Mouse (Mus musculus) intestine, embryonic 15.5 days (tissue): ENCODE measurements around the gene Atrnl1. TPM values are rescaled to one million over a fixed set of nuclear protein-coding genes. Genes with fewer than 3 reads are reported as not detected.
"Not testable (repeated sequence)": the region's sequence is repeated elsewhere in the genome, so short reads cannot be mapped to it uniquely, and the experiment has no call there.

Experiments used
- ATAC-seq: fragments of 200-750 bp; cut with Nextera tagmentation; 2 replicates; pipeline ENCODE4 v1.8.0; 2017; ENCODE audit warnings: moderate TSS enrichment, moderate library complexity
- H3K27ac ChIP-seq: fragments of 300-500 bp; sonication (generic); 2 replicates; pipeline ENCODE4 v1.5.1; 2015; ENCODE audit warnings: mild to moderate bottlenecking, inconsistent platforms
- H3K27me3 ChIP-seq: fragments of 300-500 bp; sonication (generic); replicated peaks from 2 replicates; pipeline ENCODE4 v1.6.1; 2015; ENCODE audit warnings: inconsistent platforms
- H3K36me3 ChIP-seq: fragments of 300-500 bp; sonication (generic); 2 replicates; pipeline ENCODE4 v1.6.1; 2015; ENCODE audit warnings: inconsistent platforms
- H3K4me1 ChIP-seq: fragments of 300-500 bp; sonication (generic); replicated peaks from 2 replicates; pipeline ENCODE4 v1.6.1; 2015; ENCODE audit warnings: inconsistent platforms
- H3K4me2 ChIP-seq: fragments of 300-500 bp; sonication (generic); replicated peaks from 2 replicates; pipeline ENCODE4 v1.6.1; 2015; ENCODE audit warnings: mild to moderate bottlenecking, inconsistent platforms
- H3K4me3 ChIP-seq: fragments of 300-500 bp; sonication (generic); replicated peaks from 2 replicates; pipeline ENCODE4 v1.5.1; 2015; ENCODE audit warnings: inconsistent platforms
- H3K9ac ChIP-seq: fragments of 300-500 bp; sonication (generic); 2 replicates; pipeline ENCODE4 v1.6.1; 2015; ENCODE audit warnings: inconsistent platforms
- H3K9me3 ChIP-seq: fragments of 300-500 bp; sonication (generic); 2 replicates; pipeline ENCODE4 v1.6.1; 2016; ENCODE audit warnings: inconsistent platforms
- WGBS: fragments of 180-500 bp; shearing (Covaris S2); methylation state at CpG from one replicate; pipeline ENCODE4 v1.1.7; 2015; 5-methylcytosine and 5-hydroxymethylcytosine counted together
- polyA plus RNA-seq: library from polyadenylated mRNA; unstranded; fragments of >200 nt; fragmentation: Nextera tagmentation; extraction: Ambion mirVana; gene quantifications from 2 replicates; pipeline ENCODE4 v1.2.1, GENCODE M21; 2015

Gene Atrnl1
- polyA plus RNA-seq, 1 experiment from 2014 or later, result 4.6 TPM

DNA sequence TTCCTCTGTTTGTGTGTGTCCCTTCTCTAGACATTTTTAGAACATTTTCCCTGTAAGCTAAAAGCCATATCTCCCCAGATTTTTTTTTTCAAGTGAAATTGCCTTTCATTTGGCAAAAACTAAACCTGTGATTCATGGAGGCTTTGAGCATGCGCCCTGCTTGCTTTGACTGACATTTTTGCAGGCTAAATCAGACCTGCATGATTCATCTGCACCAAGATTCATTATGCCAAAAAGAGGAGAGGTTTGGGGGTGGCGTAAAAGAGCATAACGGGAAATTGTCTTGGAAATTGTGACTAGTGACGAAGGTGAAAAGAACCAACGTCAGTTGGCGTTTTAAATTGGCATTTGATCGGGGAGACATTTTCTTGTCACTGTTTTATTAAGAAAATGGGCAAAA is 358.9 kb downstream of the Atrnl1 start:
- Histone ChIP-seq H3K9ac (no peak overlapping the region), H3K27ac (no peak overlapping the region)
- WGBS, result 92% methylated on average over 7 of the region's 7 CpGs

GRCm38 (mm10) chr19:57970342-57970895 is 359.6 kb downstream of the Atrnl1 start:
- H3K27me3 ChIP-seq, result no peaks in the 10 kb centered on the region
- H3K4me1 ChIP-seq, result no peaks in the 10 kb centered on the region
- H3K27ac ChIP-seq, result no peak overlapping the region
- H3K9me3 ChIP-seq, result no peaks in the 10 kb centered on the region
- no peak overlapping the region for H3K4me2 ChIP-seq
- no peaks in the 10 kb centered on the region for H3K36me3 ChIP-seq
- ATAC-seq, result no peak
- H3K4me3 ChIP-seq, result no peak overlapping the region
- 79% methylated on average over 13 of the region's 13 CpGs for WGBS
- no peak overlapping the region for H3K9ac ChIP-seq

More for the DNA sequence above, 358.9 kb downstream of the Atrnl1 start:
- Histone ChIP-seq H3K4me1 (no peaks in the 10 kb centered on the region), H3K4me2 (no peak overlapping the region), H3K9me3 (no peaks in the 10 kb centered on the region), H3K36me3 (no peaks in the 10 kb centered on the region), H3K4me3 (no peak overlapping the region), H3K27me3 (no peaks in the 10 kb centered on the region)
- no peak for ATAC-seq

DNA sequence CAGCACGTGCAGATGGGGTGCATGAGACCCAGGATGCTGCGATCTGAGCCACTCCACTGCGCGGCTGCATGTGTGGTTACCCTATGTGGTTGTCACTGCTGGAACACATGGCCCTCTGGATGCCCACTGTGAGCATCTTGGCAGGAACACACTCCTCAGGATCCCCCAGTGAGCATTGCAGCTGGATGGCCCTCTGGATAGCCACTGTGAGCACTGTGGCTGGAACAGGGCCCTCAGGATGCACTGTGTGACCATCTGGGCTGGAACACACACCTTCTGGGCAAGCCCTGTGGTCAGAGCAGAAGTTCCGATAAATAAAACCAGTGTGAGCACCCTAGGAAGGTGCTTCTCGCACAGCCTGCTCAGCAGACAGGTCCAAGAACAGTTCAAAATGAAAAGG is 364.4 kb downstream of the Atrnl1 start:
- H3K4me2 ChIP-seq, result no peak overlapping the region
- ATAC-seq, result no peak
- no peaks in the 10 kb centered on the region for H3K9me3 ChIP-seq
- no peaks in the 10 kb centered on the region for H3K27me3 ChIP-seq
- no peak overlapping the region for H3K4me3 ChIP-seq
- no peaks in the 10 kb centered on the region for H3K36me3 ChIP-seq
- H3K27ac ChIP-seq, result no peak overlapping the region
- 94% methylated on average over 6 of the region's 6 CpGs for WGBS
- H3K4me1 ChIP-seq, result no peaks in the 10 kb centered on the region
- no peak overlapping the region for H3K9ac ChIP-seq

DNA sequence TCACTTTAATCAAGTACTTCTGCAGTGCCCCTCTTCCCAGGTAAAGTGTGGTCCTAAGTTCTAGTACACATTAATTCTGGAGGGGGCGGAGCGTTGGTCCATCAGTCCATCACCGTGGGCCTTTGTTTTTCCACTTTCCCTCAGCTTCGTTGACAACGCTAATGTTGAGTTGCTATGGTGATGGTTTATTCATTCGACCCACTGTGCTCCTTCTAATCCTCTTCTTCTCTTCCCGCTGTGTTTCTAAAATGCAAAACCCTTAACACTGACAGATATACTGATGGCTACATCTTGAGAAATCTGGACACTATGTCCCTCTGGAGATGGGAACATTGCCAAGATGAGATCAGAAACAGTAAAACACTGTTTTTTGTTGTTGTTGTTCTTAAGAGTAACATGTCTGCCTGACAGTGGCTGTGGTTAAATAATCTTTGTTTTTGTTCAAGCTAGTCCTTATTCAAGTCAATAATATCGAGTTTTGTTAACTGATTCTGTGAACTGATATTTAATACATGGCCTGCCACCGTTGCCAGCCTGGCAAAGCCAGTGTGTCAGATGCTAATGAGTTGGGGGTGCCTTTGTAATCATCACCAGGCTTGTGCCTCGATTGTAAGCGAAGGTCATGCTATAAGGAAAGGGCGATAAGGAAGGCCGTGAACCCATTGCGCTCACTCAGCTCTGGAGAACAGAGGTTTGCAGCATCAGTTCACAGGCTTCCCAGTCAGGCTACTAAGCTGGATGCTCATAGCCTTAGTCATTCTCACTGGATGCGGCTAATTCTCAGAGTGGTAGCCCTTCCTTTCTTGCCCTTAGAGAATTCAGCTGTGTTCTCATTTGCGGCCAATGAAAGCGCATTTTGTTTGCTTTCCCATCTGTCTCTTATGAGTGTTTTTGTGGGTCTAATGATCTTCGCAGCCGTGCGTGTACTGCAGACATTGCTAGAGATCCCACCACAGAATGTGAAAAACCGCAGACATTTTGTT is 375.4 kb downstream of the Atrnl1 start:
- Histone ChIP-seq H3K36me3 (no peaks in the 10 kb centered on the region), H3K27me3 (no peaks in the 10 kb centered on the region), H3K27ac (no peak overlapping the region), H3K4me1 (no peaks in the 10 kb centered on the region), H3K4me3 (no peak overlapping the region), H3K9me3 (no peaks in the 10 kb centered on the region), H3K9ac (no peak overlapping the region), H3K4me2 (no peak overlapping the region)
- WGBS, result 85% methylated on average over 21 of the region's 21 CpGs
- no peak for ATAC-seq

DNA sequence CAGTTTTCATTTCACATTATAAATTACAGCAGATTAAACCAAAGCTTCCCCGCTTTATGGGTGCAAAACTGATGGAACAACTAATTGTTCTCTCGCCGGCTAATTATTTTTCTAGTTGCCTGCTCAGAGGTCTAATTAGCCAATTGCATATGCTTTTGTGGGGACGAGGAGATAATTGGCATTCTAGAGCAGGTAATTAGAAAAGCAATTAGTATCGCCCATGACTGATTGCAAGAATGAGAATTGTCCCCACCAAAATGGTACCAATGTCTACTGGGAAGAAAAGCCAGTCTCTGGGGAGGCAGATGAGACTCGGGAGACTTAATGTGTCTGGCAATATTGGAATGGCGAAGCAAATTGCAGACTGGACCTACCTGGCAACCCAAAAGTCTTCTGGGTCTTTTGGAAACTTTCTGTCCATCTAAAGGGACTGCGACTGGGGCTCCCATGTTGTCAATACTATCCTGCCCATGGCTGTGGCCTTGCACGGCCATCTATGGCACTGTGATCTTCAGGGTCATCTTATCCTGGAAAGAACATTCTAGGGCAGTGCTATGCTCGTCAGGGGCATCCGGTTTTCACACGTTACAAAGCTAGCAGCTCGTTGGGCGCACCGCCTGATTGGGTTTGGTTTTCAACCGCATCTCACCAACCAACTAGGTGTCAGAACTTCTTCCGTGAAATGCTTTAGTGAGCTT is 377.0 kb downstream of the Atrnl1 start:
- Histone ChIP-seq H3K9me3 (no peaks in the 10 kb centered on the region), H3K27ac (no peak overlapping the region), H3K4me3 (no peak overlapping the region), H3K9ac (no peak overlapping the region), H3K36me3 (no peaks in the 10 kb centered on the region), H3K4me2 (no peak overlapping the region), H3K4me1 (no peaks in the 10 kb centered on the region), H3K27me3 (no peaks in the 10 kb centered on the region)
- ATAC-seq, result no peak
- WGBS, result 93% methylated on average over 17 of the region's 17 CpGs

DNA sequence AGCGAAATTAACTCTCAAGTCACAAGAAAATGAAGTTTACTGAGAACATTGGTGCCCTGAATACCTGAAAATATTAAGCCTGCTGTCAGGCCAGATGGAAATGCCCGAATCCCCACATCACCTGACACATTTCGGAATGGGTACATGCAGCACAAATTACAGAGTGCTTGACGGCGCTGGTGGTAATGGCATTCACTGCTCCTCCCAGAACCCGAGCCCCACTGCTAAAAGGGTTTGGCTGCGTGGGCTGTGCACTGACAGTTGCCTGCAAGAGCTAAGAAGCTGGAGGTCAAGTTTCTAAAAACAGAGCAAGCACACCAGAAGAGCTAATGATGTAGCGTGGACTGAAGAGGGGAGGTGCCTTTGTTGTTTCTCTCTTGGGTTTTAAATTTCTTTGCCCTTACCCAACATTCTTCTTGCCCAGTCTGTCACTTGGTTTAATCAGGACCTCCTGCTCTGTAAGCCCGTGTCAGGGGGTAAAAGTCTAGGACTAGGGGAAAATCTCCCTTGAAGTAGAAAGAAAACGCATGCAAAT is 377.8 kb downstream of the Atrnl1 start:
- no peak overlapping the region for H3K4me3 ChIP-seq
- no peak overlapping the region for H3K4me2 ChIP-seq
- H3K9me3 ChIP-seq, result no peaks in the 10 kb centered on the region
- H3K9ac ChIP-seq, result no peak overlapping the region
- H3K4me1 ChIP-seq, result no peaks in the 10 kb centered on the region
- no peaks in the 10 kb centered on the region for H3K27me3 ChIP-seq
- no peaks in the 10 kb centered on the region for H3K36me3 ChIP-seq
- 78% methylated on average over 10 of the region's 10 CpGs for WGBS
- no peak for ATAC-seq
- no peak overlapping the region for H3K27ac ChIP-seq

DNA sequence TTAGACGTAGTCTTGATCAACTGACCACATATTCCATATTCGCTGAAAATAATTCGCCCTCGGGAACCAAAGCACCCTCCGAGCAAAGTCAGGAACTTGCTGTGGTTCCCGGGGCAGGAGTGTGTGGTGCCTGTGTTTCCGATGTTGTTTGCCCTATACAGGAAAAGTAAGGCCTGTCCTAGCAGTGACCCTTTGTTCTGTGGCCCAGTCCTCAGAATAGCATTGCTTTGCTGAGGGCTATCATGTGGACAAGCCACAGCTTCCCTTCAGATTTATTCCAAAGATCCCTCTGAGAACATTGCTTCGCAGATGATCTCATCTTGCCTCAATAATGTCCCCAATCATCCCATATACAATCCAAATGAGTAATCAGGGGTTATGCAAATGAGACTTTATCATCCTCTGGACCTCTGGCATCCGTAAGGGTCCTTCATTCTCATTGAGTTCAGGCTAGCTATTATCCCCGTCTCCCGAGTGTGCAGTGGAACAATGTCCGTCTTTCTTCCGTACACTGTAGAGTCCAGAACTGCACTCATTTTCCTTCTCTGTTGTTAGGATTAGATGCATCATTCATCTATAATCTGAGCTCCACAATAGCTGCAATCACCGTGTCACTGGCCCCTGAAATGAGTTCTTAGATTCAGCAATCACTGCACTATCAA is 380.4 kb downstream of the Atrnl1 start:
- Histone ChIP-seq H3K9ac (no peak overlapping the region), H3K4me1 (no peaks in the 10 kb centered on the region), H3K4me2 (no peak overlapping the region), H3K27ac (no peak overlapping the region), H3K36me3 (no peaks in the 10 kb centered on the region), H3K9me3 (no peaks in the 10 kb centered on the region), H3K4me3 (no peak overlapping the region), H3K27me3 (no peaks in the 10 kb centered on the region)
- ATAC-seq, result no peak
- WGBS, result 84% methylated on average over 14 of the region's 14 CpGs

- WGBS, result 92% methylated on average over 15 of the region's 15 CpGs
Measured at GRCm38 (mm10) chr19:57994174-57994833, 383.5 kb downstream of the Atrnl1 start.

DNA sequence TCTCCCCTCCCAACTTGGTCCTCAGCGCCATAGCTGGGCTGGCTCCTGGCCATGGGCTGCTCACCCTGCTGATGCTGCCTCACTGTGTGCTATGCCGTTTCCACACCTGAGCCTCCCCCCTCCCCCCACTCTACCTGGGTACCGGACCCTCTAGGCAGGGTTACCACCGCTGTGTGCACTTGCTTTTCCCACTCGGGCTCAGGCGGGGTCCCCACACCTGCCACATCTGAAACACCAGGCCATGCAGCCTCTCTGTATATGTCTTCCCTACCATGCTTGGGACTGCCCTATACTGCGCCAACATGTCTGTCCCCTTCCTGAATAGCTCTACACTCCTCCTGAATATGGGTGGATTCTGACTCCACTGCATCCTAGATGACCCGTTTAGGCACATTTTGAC is 384.2 kb downstream of the Atrnl1 start:
- Histone ChIP-seq H3K4me3 (no peak overlapping the region), H3K27me3 (no peaks in the 10 kb centered on the region), H3K9ac (no peak overlapping the region), H3K36me3 (no peaks in the 10 kb centered on the region), H3K4me1 (no peaks in the 10 kb centered on the region), H3K4me2 (no peak overlapping the region), H3K27ac (no peak overlapping the region), H3K9me3 (no peaks in the 10 kb centered on the region)
- no peak for ATAC-seq
- WGBS, result 95% methylated on average over 8 of the region's 8 CpGs

More at GRCm38 (mm10) chr19:57994174-57994833, 383.5 kb downstream of the Atrnl1 start:
- not testable (repeated sequence) for H3K27me3 ChIP-seq, H3K9me3 ChIP-seq, H3K4me1 ChIP-seq, H3K4me3 ChIP-seq, H3K36me3 ChIP-seq, ATAC-seq, H3K27ac ChIP-seq, H3K9ac ChIP-seq, H3K4me2 ChIP-seq

DNA sequence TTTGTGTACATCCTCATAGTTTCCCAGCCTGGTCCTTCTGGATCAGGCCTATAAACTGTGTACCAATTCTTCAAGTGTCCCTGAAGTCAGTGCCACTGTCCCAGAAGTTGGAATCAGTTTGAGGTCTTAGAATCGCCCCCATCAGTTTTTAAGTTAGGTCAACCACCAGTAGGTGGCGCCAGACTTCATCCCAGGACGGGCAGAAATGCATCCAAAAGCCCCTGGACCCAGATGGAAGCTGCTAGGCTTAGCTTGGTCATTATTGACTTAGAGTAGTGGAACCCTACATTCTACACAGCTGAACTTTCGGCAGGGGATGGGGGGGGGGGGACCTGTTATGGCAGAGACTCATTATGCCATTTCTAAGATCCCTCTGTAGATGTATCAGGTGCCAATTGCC is 387.1 kb downstream of the Atrnl1 start:
- H3K9ac ChIP-seq, result no peak overlapping the region
- 47% methylated on average over 4 of the region's 4 CpGs for WGBS
- no peak overlapping the region for H3K4me2 ChIP-seq
- H3K4me3 ChIP-seq, result no peak overlapping the region
- H3K27me3 ChIP-seq, result no peaks in the 10 kb centered on the region
- no peak for ATAC-seq
- H3K4me1 ChIP-seq, result no peaks in the 10 kb centered on the region
- no peak overlapping the region for H3K27ac ChIP-seq
- H3K9me3 ChIP-seq, result no peaks in the 10 kb centered on the region
- no peaks in the 10 kb centered on the region for H3K36me3 ChIP-seq

DNA sequence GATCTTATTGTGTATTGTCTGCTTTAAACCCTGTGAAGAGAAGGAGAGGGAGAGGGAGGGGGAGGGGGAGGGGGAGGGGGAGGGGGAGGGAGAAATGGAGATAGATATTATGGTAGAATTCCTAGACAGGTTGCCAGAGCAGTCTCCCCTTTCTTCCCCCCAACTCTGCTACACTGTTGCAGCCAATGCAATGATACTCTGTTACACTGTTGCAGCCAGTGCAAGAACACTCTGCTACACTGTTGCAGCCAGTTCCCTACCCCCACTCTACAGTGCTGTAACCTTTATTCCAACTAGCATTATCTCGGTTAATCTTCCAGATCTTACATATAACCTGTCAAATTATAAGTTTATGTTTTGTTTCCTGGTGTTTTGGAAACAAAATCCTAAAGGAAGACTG is 400.8 kb downstream of the Atrnl1 start:
- Histone ChIP-seq H3K4me2 (no peak overlapping the region), H3K27me3 (no peaks in the 10 kb centered on the region), H3K36me3 (no peaks in the 10 kb centered on the region), H3K9ac (no peak overlapping the region), H3K4me1 (no peaks in the 10 kb centered on the region), H3K27ac (no peak overlapping the region), H3K4me3 (no peak overlapping the region), H3K9me3 (no peaks in the 10 kb centered on the region)
- 81% methylated on average over 1 of the region's 1 CpGs for WGBS
- no peak for ATAC-seq
